Mouse (Mus musculus) large intestine, adult 2 months (tissue): ENCODE results near the gene Per1. TPM values are rescaled to one million over a fixed set of nuclear protein-coding genes. Genes with fewer than 3 reads are reported as not detected.

Experiments used
- DNase-seq: peaks from one replicate; pipeline ENCODE4 v3.0.0-alpha.2; 2012; ENCODE audit warnings: low read depth, low spot score
- WGBS: fragments of 180-500 bp; shearing (Covaris S2); methylation state at CpG from one replicate; pipeline ENCODE4 v1.1.7; 2018; 5-methylcytosine and 5-hydroxymethylcytosine counted together
- polyA plus RNA-seq: library from polyadenylated mRNA; depleted of rRNA; stranded (reverse); fragments of >200 nt; gene quantifications from 2 replicates; pipeline ENCODE4 v1.2.3, GENCODE M21; 2012

Gene Per1
- polyA plus RNA-seq, 1 experiment: 6.1 TPM

- 88% methylated on average over 13 of the region's 13 CpGs for WGBS
- no peak for DNase-seq
Observed at GRCm38 (mm10) chr11:69109032-69109900, 14.2 kb downstream of the Per1 start.

DNA sequence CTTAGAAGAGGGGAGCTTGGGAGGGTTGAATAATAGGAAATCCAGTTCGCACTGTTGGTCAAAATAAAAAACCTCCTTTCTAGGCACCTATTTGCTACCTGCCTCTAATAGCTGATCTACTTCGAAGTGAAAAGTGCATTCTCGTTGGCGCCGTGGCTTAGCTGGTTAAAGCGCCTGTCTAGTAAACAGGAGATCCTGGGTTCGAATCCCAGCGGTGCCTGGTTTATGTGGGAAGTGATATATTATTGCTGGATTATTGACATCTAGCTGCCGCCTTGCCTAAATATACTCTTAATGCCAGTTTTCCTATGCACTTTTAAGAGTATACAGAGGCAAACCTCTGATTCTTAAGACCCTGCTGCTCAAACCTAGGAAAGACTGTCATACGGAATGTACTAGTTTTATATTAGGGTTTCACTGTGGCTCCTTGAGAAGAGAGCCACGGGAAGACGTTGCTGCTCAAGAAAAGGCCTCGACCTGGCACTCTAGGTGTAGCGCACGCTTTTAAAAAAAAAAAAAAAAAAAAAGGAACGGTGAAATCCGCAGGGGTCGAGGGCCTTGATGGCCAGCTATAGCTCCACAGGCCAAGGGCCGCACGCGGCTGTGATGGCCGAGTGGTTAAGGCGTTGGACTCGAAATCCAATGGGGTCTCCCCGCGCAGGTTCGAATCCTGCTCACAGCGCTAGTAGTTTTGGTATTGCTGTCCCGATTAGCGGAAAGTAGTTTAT is 15.5 kb downstream of the Per1 start:
- WGBS: 3% methylated on average over 30 of the region's 30 CpGs
- no peak for DNase-seq

DNA sequence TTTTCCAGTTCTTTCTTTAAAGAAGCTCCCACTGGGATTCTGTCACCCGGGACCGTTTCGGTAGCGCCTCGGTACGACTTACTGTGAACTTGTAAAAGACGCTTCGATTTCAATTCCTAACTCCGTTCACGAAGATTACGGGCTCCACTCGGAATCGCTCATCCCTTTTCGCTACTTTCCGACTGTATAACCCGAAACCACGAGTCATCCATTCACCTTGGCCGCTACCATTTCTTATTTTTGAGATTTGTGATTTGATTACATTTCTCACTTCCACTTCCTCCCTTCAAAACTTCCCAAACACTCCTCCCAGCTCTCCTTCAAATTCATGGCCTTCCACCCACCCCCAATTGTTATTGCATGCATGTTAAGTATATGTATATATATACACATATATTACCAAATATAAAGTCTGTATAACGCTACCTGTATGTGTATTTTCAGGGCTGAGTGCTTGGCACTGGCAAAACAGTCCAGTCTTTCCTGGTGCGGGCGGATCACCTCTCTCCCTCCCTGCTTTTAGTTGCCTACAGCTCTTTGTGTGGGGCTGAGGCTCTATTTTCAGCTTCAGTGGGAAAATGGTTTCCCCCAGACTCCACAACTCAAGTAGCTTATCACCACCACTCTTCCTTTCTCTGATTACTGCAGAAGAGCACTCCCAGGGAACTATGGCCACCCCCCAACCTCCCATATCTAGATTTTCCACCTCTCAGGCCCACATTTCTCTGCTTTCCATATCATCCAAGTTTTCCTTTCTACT is 16.2 kb downstream of the Per1 start:
- WGBS: 13% methylated on average over 21 of the region's 21 CpGs
- no peak for DNase-seq

- DNase-seq: no peak
- WGBS: 77% methylated on average over 4 of the region's 4 CpGs
Observed at GRCm38 (mm10) chr11:69111865-69112264, 16.8 kb downstream of the Per1 start.

GRCm38 (mm10) chr11:69114018-69114417 is 19.0 kb downstream of the Per1 start:
- WGBS: 59% methylated on average over 3 of the region's 3 CpGs
- DNase-seq: no peak

- DNase-seq: no peak
- WGBS: 82% methylated on average over 3 of the region's 3 CpGs
Observed at GRCm38 (mm10) chr11:69114621-69115020, 19.6 kb downstream of the Per1 start.

DNA sequence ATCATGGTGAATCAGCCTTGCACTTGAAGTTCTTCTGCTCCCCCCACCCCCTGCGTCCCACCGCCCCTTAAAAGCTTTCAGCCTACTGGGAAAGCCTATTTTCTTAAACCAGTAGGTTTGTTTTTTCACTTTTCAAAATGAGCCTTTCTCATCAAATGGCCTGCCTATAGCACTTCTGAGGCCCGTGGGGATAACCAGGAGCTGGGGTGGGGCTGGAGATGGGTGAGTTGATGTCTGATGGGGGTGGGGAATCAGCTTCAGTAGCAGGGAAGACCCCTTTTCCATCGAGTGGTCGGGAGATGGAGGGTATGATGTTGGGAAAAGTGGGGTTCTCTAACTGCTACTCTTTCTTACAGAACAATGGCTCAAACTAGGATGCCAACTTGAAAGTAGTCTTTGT is 21.8 kb downstream of the Per1 start:
- DNase-seq: no peak
- 66% methylated on average over 5 of the region's 5 CpGs for WGBS

DNA sequence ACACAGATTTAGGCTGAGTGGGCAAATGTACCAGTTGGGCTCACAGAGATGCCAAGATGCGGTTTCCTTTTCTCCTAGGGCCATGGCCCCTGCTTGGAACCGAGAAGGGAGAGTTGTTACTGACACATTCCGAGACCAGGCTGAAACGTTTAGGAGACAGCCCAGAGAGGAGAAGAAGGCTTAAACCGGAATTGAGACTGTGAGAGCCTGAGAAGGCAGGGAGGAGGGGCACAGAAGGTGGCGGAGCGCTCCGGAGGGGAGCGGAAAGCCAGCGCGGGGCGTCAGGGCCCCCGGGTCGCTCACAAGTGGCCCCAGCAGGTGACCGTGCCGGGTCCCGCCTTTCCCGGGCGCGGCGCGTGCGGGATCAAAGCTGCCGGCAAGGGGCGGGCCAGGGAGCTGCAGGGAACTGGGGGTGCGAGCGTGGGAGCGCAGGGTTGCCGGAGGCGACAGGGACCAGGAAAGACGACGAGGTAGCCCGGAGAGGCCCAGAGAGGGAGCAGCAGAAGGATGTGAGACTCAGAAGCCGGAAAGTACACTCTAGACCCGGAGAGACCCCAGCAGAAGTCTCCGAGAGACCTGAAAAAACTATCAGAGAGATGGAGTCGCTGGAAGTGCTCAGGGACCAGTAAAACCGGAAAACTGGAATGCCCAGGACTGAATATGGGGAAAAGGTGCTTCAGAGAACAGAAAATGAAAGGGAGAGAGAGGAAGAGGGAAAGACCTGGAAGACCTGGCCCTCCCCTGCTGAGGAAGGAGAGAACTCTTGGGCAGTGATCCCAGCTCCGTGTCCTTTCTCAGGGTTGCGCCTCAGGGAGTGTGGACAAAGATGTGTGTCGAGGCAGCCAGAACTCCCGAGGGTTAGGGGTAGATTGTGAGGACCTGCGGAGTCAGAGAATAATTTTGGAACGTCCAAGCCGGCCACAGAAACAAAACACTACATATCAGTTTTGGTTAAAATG is 23.0 kb downstream of the Per1 start:
- WGBS: under 1% methylated on average over 45 of the region's 45 CpGs
- no peak for DNase-seq

DNA sequence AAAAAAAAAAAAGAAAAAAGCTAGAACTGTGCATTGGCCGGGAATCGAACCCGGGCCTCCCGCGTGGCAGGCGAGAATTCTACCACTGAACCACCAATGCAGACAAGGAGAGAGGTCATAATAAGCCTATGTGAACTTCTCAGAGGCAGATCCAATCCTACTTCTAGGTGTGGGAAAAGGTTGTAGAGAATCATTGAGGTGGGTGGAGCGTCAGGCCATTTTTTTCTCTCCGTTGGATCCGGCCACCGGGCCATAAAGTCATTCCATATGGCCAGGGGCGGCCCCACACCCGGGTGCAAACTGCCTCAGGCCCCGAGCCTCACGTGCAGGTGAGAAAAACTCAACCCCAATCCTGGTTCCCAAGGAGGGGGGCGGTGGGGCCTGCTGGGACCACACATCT is 23.7 kb downstream of the Per1 start:
- 4% methylated on average over 15 of the region's 15 CpGs for WGBS
- DNase-seq: no peak

GRCm38 (mm10) chr11:69119446-69120155 is 24.6 kb downstream of the Per1 start:
- WGBS: 85% methylated on average over 14 of the region's 14 CpGs
- no peak for DNase-seq

DNA sequence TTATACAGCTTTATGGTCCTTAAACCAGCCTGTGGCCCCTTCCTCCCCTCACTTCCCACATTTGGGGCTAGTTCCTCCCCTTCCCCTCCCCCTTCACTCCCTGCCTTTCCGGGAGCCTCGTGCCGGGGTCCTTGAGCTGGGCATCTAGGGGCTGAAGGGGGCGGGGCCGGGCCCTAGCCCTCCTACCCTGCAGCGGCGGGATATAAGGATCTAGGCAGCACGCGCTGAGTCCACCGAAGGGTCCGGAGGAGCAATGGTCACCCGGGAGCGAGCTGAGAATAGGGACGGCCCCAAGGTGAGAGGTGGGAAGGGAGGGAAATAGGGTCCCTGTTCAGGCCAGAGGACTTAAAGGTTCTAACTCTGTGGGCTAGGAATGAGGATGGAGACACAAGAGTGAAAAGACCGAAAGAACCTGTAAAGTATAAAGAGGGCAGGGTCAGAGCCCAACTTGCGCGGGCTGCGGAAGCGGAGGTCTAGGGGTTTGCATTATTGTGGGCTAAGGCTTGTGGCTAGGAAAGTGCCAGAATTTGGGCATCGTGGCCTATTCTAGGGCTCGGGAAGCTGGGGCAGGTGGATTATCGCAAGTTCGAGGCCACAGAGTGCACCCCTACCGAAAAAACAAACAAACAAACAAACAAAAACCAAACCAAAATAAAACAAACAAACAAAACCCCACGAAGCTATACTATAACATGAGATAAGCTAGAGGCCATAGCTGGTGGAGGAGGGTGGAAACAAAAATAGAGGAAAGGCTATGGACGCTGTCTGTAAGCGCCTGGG is 25.4 kb downstream of the Per1 start, which contains the start of gene Hes7:
Gene Hes7 (plus strand): TSS at position 184 of the 780 bp plus-strand sequence.
- DNase-seq: no peak
- 41% methylated on average over 27 of the region's 27 CpGs for WGBS

DNA sequence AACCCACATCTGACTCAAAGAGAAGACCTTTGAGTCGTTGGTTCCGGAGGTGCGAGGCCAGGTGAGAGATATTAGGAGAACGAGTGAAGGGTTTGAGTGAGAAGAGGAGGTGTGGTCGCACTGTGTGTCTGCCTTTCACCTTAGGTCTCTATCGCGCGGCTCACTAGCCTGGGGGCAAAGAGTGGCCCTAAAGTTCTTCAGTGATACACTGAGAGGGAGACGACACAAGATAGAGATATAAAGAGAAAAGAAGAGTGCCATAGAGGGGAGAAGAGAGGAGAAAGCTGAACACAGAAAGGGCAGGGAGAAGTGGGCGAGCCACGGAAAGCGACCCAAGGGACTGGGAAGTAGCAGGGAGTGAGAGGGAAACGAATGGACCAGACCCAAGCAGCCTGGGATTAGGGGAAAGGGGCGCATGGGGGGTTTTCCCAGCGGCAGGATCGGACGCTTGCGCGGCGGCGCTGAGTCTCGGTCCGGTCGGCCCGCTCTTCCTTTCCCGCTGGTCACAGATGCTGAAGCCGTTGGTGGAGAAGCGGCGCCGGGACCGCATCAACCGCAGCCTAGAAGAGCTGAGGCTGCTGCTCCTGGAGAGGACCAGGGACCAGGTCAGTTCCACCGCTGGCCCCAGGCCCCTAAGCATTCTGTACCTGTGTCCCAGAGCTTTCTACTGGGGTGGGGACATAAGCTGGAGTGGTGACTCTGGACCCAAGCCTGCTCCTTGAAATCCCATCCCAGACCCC is 26.2 kb downstream of the Per1 start:
- DNase-seq: no peak
- WGBS: 4% methylated on average over 33 of the region's 33 CpGs

DNA sequence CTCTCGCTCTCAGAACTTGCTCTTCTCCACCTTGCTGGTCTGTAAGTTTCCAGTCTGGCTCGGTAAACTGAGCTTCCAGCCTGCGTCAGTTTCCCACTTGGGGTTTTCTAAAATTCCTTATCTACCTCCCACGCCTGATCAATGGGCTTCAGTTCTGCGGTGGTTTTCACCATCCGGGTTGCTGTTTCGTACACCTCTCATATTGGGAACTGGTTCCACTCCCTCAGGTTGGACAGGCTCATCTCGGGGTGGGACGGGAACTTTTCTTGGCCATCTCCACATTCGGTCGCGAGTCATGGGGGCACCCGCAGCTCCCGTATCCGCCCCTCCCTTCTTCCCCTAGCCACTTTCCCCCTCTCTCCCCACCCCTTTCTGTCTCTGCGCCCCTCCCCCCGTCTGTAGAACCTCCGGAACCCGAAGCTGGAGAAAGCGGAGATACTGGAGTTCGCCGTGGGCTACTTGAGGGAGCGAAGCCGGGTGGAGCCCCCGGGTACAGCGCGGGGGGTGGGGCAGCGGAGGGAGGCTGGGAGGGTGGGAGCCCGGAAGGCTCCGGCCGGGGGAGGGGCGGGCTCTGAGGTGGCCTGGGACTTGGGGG is 26.8 kb downstream of the Per1 start:
- DNase-seq: no peak
- WGBS: under 1% methylated on average over 31 of the region's 32 CpGs

DNA sequence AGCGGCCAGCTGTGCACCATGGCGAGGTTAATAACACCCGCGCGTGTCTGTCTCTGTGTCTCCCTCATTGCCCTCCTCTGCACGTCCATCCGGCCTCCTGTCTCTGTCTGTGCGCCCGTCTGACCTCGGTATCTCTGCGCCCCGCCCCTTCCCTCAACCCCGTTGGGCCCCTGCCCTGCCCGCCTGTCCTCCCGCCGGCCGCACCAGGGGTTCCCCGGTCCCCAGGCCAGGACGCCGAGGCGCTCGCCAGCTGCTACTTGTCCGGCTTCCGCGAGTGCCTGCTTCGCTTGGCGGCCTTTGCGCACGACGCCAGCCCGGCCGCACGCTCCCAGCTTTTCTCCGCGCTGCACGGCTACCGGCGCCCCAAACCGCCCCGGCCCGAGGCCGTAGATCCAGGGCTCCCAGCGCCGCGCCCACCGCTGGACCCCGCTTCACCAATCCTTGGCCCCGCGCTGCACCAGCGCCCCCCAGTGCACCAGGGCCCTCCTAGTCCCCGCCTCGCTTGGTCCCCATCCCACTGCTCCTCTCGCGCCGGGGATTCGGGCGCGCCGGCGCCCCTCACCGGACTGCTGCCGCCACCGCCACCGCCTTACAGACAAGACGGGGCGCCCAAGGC is 27.4 kb downstream of the Per1 start, which contains the start of gene 9130213A22Rik:
Gene 9130213A22Rik (minus strand): TSS at position 254 of the 616 bp plus-strand sequence.
- no peak for DNase-seq
- 1% methylated on average over 63 of the region's 66 CpGs for whole genome bisulfite sequencing

DNA sequence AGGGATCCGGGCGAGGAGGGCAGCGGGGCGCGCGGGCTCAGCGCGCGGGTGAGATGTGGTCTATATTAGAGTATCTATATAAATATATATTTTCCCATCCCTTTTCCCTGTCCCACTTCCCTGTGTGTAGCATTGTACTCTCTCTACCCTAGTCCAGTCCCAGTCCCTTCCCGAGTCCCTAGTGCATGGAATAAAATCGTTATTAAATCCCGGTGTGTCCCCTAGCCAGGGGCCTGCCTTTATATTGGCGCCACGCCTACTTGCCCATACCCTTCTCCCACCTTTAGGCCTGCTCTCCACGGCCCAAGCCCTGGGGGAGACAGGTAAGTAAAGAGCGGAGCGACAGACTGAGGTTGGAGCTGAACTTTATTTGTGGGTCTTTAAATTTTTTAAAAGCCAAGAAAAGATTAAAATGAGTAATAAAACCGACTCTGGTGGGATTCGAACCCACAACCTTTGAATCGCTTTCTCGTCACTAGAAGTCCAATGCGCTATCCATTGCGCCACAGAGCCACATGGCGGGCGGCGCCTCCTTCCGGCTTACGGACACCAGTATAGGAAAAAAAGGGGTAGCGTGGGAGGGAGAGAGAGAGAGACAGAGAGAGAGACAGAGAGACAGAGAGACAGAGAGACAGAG is 28.2 kb downstream of the Per1 start:
- peak; percentile 64 for DNase-seq
- WGBS: under 1% methylated on average over 29 of the region's 29 CpGs
